ENCODE assay signal across 8 mouse cellular contexts in genomic region chr4:155308068-155308467, GRCm38 (mm10). TPM values are rescaled to one million over a fixed set of nuclear protein-coding genes. Genes with fewer than 3 reads are reported as not detected.
DNase-seq lines count a peak whose midpoint lies in the region; ATAC-seq lines count a peak whose summit lies in the region.

No protein-coding gene starts in this region.

- H3K4me3 ChIP-seq in embryonic facial prominence, embryonic 14.5 days (ENCODE audit: low read depth, low read length): no peak overlapping the region
- peak overlapping the region; percentile 31 for H3K4me3 ChIP-seq in heart, embryonic 10.5 days
- H3K4me3 ChIP-seq in limb, embryonic 12.5 days (replicated peaks): 0 out of 2 replicates have a peak overlapping the region, but pooled peaks have one; percentile 2
- H3K4me3 ChIP-seq in midbrain, embryonic 14.5 days (replicated peaks; ENCODE audit: low read depth, low read length): no peak overlapping the region

- H3K36me3 ChIP-seq in embryonic facial prominence, embryonic 14.5 days (ENCODE audit: control insufficient read depth, insufficient read depth, low read length): no peaks in the 10 kb centered on the region
- H3K36me3 ChIP-seq in heart, embryonic 10.5 days: no peaks in the 10 kb centered on the region
- no peaks in the 10 kb centered on the region for H3K36me3 ChIP-seq in limb, embryonic 12.5 days
- H3K36me3 ChIP-seq in midbrain, embryonic 14.5 days (ENCODE audit: control insufficient read depth, insufficient read depth, low read length): no peaks in the 10 kb centered on the region

- no peaks in the 10 kb centered on the region for H3K9me3 ChIP-seq in embryonic facial prominence, embryonic 14.5 days (ENCODE audit: control insufficient read depth, low read length)
- no peaks in the 10 kb centered on the region for H3K9me3 ChIP-seq in heart, embryonic 10.5 days
- no peaks in the 10 kb centered on the region for H3K9me3 ChIP-seq in limb, embryonic 12.5 days
- no peaks in the 10 kb centered on the region for H3K9me3 ChIP-seq in midbrain, embryonic 14.5 days (ENCODE audit: control insufficient read depth, low read length)

- peak overlapping the region; percentile 34 for H3K4me2 ChIP-seq in embryonic facial prominence, embryonic 14.5 days (ENCODE audit: low read depth, low read length)
- H3K4me2 ChIP-seq in limb, embryonic 12.5 days: peak overlapping the region; percentile 36
- peak overlapping the region; percentile 32 for H3K4me2 ChIP-seq in midbrain, embryonic 14.5 days (ENCODE audit: low read length)

- peak; percentile 44 for DNase-seq in 3134 (ENCODE audit: extremely low read depth, insufficient read length, low spot score)
- DNase-seq in adrenal gland, postnatal 36 days: peak; percentile 80 to 90
- peak; percentile 96 for DNase-seq in embryonic facial prominence, embryonic 14.5 days (ENCODE audit: low spot score)
- DNase-seq in heart, embryonic 10.5 days (ENCODE audit: low spot score): peak; percentile 93
- DNase-seq in kidney, adult 9 months: peak; percentile 81
- DNase-seq in midbrain, embryonic 14.5 days: peak; percentile 93
- DNase-seq in spleen, adult 12 weeks (ENCODE audit: low spot score): peak; percentile 10

- 0% methylated on average over 10 of the region's 11 CpGs for WGBS in embryonic facial prominence, embryonic 14.5 days
- WGBS in heart, embryonic 10.5 days: under 1% methylated on average over 11 of the region's 11 CpGs
- WGBS in limb, embryonic 12.5 days: under 1% methylated on average over 11 of the region's 11 CpGs
- whole genome bisulfite sequencing in midbrain, embryonic 14.5 days: 2% methylated on average over 11 of the region's 11 CpGs

- H3K9ac ChIP-seq in embryonic facial prominence, embryonic 14.5 days (ENCODE audit: low read depth, low read length): peak overlapping the region; percentile 47
- H3K9ac ChIP-seq in limb, embryonic 12.5 days (replicated peaks): peak overlapping the region; percentile 18; the same call in 1 of the 2 replicates
- H3K9ac ChIP-seq in midbrain, embryonic 14.5 days (replicated peaks; ENCODE audit: low read length): peak overlapping the region; percentile 32; the same call in 1 of the 2 replicates

- peak overlapping the region; percentile 49 for H3K27ac ChIP-seq in embryonic facial prominence, embryonic 14.5 days (replicated peaks; ENCODE audit: low read depth, low read length)
- H3K27ac ChIP-seq in heart, embryonic 10.5 days: peak overlapping the region; percentile 83
- H3K27ac ChIP-seq in limb, embryonic 12.5 days: peak overlapping the region; percentile 60; the same call in 1 of the 2 replicates
- peak overlapping the region; percentile 71 for H3K27ac ChIP-seq in midbrain, embryonic 14.5 days (replicated peaks; ENCODE audit: low read depth, low read length)

- no peaks in the 10 kb centered on the region; the same call in 1 of the 2 replicates for H3K4me1 ChIP-seq in embryonic facial prominence, embryonic 14.5 days (ENCODE audit: control insufficient read depth, insufficient read depth, low read length)
- H3K4me1 ChIP-seq in heart, embryonic 10.5 days: peaks cover 26% of the 10 kb centered on the region
- peaks cover 22% of the 10 kb centered on the region for H3K4me1 ChIP-seq in limb, embryonic 12.5 days (replicated peaks)
- peaks cover 39% of the 10 kb centered on the region for H3K4me1 ChIP-seq in midbrain, embryonic 14.5 days (ENCODE audit: control insufficient read depth, insufficient read depth, low read length)

- ATAC-seq in embryonic facial prominence, embryonic 14.5 days (ENCODE audit: low read depth): peak; percentile 96
- ATAC-seq in limb, embryonic 12.5 days (ENCODE audit: insufficient number of reproducible peaks, insufficient read depth, low FRiP score, low TSS enrichment, low read depth): peak; percentile 86
- ATAC-seq in midbrain, embryonic 14.5 days (ENCODE audit: low FRiP score, low TSS enrichment): peak; percentile 83

- H3K27me3 ChIP-seq in embryonic facial prominence, embryonic 14.5 days (replicated peaks; ENCODE audit: control insufficient read depth, insufficient read depth, low read length): no peaks in the 10 kb centered on the region
- H3K27me3 ChIP-seq in heart, embryonic 10.5 days (ENCODE audit: insufficient read depth, poor library complexity, severe bottlenecking): peaks cover 17% of the 10 kb centered on the region; the same call in 1 of the 2 replicates
- no peaks in the 10 kb centered on the region for H3K27me3 ChIP-seq in limb, embryonic 12.5 days
- H3K27me3 ChIP-seq in midbrain, embryonic 14.5 days (ENCODE audit: control insufficient read depth, insufficient read depth, low read length): no peaks in the 10 kb centered on the region

RNA-seq across cellular contexts. Expression of gene Prkcz, which starts 53.1 kb away (rescaled TPM):
- total RNA-seq in adrenal gland, postnatal 36 days (2021): 1 to 10 TPM; 3.4 to 4.3 TPM
- 9.8 and 10.2 TPM in 2 replicates for polyA plus RNA-seq in embryonic facial prominence, embryonic 14.5 days (2014; fragmentation: Nextera tagmentation; extraction: Ambion mirVana)
- 8.9 and 12.4 TPM in 2 replicates for polyA plus RNA-seq in heart, embryonic 10.5 days (2016; fragmentation: Nextera tagmentation; extraction: Ambion mirVana)
- 7.9 and 9.0 TPM in 2 replicates for polyA plus RNA-seq in limb, embryonic 12.5 days (2016; fragmentation: Nextera tagmentation; extraction: Ambion mirVana)
- polyA plus RNA-seq in midbrain, embryonic 14.5 days (2014; fragmentation: Nextera tagmentation; extraction: Ambion mirVana): 65.4 and 68.5 TPM in 2 replicates

RNA-seq across cellular contexts. Expression of gene Faap20, which starts 58.5 kb away (rescaled TPM):
- total RNA-seq in adrenal gland, postnatal 36 days (2021): 10 to 100 TPM; 49.6 to 51.8 TPM
- 66.1 and 68.5 TPM in 2 replicates for polyA plus RNA-seq in embryonic facial prominence, embryonic 14.5 days (2014; fragmentation: Nextera tagmentation; extraction: Ambion mirVana)
- polyA plus RNA-seq in heart, embryonic 10.5 days (2016; fragmentation: Nextera tagmentation; extraction: Ambion mirVana): 77.0 and 87.4 TPM in 2 replicates
- polyA plus RNA-seq in limb, embryonic 12.5 days (2016; fragmentation: Nextera tagmentation; extraction: Ambion mirVana): 96.0 and 99.2 TPM in 2 replicates
- polyA plus RNA-seq in midbrain, embryonic 14.5 days (2014; fragmentation: Nextera tagmentation; extraction: Ambion mirVana): 74.1 and 85.6 TPM in 2 replicates

Comparison
In these comparisons a context has a peak if more than half of its experiments do, and no peak if none do; other contexts are left out.
1. DNase-seq: peak in every context shown above with its lines; median percentile 96 in embryonic facial prominence, embryonic 14.5 days; 93 in heart, embryonic 10.5 days; 93 in midbrain, embryonic 14.5 days; 85 in adrenal gland, postnatal 36 days; 81 in kidney, adult 9 months; 44 in 3134; 10 in spleen, adult 12 weeks.
2. H3K4me3 ChIP-seq: peak in heart, embryonic 10.5 days (single experiment) and limb, embryonic 12.5 days (single experiment); none in embryonic facial prominence, embryonic 14.5 days (single experiment) and midbrain, embryonic 14.5 days (single experiment).
3. Peak in every context shown above with its lines, with median percentiles within 50 percentile points of each other: ATAC-seq, H3K27ac ChIP-seq, H3K4me2 ChIP-seq and H3K9ac ChIP-seq.